Mouse (Mus musculus) layer of hippocampus, adult 18-20 months (tissue): ENCODE results near the gene Mcoln1. TPM values are rescaled to one million over a fixed set of nuclear protein-coding genes. Genes with fewer than 3 reads are reported as not detected.

Experiments used
- DNase-seq, 2 experiments: peaks; one replicate each; pipeline ENCODE4 v3.0.0; 2022; ENCODE audit warnings: low spot score in 2 of 2
- long read RNA-seq: library from polyadenylated mRNA; stranded (forward); transcript quantifications from one replicate; pipeline ENCODE4 v2.0.0, GENCODE M21; 2021
- total RNA-seq, 2 experiments: library from RNA; stranded (reverse); gene quantifications; 2 replicates each; pipeline ENCODE4 v1.2.3; 2021

Mcoln1 gene
- total RNA-seq: 10 to 100 TPM; 76.0 to 77.3 TPM
- long read RNA-seq, transcript Mcoln1-201 (14 exons, 2,065 nt): major isoform, 14 of 26 reads
- long read RNA-seq, partial matches to known transcripts: 3 of 26 reads
- long read RNA-seq, other reads (novel, unspliced or antisense): 9 of 26 reads

DNA sequence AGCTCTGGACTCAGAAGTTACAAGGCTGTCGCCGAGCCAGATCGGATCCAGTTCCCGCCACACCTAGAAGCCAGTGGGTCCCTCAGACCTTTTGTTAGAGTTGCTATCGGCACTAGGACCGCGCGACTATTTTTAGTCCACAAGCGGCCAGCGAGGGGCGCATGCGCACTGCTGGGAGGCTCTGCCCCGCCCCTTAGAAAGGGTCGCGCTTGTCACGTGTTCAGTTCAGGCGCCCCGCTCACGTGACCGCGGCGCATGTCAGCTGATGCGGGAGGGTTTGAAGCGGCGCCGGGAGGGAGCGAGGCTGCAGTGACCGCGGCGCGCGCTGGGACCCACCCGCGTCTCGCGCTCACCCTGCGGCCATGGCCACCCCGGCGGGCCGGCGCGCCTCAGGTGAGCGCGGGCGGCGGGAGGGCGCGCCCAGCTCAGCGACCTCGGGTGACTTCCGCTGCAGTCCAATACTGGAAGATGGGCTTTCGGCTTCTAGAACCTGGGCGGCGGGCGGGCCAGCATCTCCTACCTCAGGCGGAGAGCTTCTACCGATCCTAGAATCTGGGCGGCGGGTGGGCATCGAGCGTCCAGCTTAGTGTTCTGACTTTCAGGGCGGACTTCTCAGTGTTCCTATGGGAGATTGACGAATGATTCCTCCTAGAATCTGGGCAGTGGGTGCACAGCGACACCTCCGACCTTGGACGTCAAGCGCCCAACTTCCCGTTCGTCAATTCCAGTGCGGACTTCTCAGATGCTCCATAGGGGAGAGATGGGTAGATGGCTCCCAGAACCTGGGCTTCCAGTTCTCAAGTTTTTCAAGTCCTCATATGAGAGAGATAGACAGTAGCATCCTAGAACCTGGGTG, at the start of gene Mcoln1:
Gene Mcoln1 (plus strand): TSS at position 223 of the 856 bp plus-strand sequence.
- peak; percentile 97 to 99 for DNase-seq

DNA sequence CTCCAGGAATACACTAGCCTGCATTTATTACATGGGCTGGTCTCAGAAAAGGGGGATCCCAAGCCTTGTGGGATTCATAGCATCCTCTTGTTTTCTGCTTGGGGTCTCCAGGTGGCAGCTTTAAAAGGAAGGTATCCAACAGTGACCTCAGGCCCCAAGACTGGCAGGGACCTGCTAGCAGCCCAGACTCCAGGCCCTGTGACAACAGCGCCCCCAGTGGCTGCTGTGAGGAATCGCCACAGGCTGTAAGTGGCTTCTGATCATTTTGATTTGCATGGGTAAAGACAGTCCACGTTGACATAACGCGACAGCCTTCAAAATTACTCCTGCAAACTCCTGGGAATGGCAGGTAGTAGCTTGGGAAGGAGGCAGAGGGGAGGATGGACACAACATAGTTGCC, 49.6 kb upstream of the Mcoln1 start:
- DNase-seq: peak; percentile 24 to 45

DNA sequence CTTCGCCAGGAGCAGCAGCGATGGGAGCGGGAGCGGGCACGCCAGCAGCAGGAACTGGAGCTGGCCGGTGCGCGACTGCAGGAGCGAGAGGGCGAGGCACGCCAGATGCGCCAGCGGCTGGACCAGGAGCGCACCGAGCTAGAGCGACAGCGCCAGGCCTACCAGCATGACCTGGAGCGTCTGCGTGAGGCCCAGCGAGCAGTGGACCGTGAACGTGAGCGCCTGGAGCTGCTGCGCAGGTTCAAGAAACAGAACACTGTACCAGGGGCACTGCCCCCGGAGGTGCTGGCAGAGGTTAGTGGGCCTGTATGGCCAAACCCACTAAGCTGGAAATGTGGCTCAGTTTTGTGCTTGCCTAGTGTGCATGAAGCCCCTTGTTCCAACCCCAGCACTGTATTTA, 48.3 kb upstream of the Mcoln1 start:
- no peak for DNase-seq

DNA sequence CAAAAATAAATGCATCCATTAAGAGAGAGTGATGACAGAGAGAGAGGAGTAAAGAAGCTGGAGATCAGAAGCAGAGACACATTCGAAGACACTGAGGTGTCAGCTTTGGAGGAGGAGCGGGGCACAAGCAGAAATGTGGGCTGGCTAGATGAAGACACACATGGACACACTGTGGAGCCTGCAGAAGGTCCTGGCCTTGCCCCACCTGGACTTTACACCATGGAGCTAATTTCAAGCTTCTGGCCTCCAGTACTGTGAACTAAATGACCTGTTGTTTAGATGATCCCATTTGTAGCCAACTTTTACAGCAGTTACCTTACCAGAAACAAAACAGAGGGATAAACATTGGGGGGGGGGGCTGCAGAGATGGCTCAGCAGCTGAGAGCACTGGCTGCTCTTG, 37.0 kb upstream of the Mcoln1 start:
- DNase-seq: no peak

DNA sequence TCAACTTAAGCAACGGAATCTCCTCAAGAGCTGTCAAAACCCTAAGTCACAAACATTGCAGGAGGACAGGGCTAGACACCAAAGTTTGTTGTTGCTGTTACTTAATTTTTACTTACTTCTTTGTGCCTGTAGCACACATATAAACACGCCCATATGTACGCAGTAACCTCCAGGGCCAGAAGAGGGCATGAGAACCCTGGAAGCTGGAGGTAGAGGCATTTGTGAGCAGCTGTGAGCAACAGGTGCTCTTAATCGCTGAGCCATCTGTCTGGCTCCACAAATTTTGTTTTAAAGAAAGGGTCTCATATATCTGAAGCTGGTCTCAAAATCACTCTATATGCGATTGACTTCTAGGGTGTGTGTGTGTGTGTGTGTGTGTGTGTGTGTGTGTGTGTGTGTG, 35.9 kb upstream of the Mcoln1 start:
- peak in 1 of 2 experiments; percentile 47 for DNase-seq

DNA sequence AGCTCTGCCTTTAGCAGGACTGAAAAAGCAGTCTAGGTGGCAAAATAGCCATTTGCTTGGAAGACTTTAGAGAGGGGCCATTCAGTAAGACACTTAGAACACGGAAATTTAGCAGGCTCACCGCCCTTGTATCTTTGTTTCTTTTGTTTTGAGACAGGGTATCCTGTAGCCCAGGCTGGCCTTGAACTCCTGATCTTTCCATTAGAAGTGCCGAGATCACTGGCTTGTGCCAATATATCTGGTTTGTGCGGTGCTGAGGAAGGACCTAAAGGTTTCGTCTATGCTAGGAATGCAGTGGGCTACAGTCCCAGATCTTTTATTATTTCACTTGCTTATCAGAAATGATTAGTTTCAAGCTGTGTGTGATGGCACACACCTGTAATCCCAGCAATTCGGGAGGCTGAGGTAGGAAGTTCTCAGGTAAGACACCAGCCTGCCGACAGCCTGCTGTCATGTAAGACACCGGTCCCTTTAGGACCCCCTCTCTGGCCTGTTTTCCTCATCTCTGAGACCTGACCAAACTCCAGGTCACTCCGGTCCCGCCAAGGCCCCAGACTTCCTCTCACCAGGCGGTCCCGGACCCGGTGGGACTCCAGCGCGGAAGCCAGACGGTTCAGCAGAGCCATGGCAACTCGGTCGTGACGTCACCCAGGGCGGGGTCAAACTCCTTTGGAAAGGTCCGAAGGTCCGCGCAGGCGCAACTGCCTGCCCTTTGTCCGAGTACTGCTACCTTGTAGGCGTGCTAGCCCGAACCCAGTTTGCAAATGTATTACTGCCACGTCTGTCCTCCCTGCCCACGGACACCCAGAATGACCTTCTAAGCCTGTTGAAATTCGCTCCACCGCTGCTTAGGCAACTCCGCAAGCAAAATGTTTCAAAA, 33.0 kb upstream of the Mcoln1 start, which contains the start of gene Pex11g:
Gene Pex11g (minus strand): TSS at position 675 of the 880 bp plus-strand sequence.
- peak; percentile 71 to 83 for DNase-seq

DNA sequence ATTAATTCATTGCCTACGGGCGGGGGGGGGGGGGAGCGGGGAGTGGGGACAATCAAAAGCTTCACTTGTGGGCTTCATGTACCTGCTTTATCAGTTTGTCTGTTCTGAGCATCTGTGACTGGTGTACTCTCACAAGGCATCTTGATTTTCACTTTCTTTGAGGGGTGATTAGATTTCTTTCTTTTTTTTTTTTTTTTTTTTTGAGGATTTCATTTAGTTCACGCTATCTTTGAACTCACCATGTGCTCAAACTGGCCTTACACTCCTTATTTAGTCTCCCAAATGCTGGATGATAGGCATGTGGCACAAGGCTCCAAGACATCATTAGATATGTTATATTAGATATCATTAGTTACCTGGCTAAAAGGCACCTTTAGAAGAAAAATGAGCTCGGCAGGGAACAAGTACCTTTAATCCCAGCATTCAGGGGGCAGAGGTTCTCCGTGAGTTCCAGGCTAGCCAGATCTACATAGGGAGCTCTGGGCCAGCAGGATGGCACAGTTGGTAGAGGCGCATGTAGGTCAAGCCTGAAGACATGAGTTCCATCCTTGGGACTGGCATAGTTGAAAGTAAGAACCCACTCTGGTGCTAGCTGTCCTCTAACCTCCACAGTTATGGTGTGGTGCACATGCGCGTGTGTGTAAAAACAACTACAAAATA, 32.2 kb upstream of the Mcoln1 start:
- DNase-seq: no peak

DNA sequence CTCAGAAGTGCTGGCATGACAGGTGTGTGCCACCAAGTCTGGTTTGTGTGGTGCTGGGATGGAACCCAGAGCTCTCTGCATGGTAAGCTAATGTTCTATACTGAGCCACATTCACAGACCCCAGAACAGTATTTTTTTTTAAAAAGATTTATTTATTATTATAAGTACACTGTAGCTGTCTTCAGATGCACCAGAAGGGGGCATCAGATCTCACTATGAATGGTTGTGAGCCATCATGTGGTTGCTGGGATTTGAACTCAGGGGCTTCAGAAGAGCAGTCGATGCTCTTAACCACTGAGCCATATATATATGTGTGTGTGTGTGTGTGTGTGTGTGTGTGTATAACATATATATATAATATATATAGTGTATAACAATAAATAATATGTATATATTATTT, 31.4 kb upstream of the Mcoln1 start:
- no peak for DNase-seq

DNA sequence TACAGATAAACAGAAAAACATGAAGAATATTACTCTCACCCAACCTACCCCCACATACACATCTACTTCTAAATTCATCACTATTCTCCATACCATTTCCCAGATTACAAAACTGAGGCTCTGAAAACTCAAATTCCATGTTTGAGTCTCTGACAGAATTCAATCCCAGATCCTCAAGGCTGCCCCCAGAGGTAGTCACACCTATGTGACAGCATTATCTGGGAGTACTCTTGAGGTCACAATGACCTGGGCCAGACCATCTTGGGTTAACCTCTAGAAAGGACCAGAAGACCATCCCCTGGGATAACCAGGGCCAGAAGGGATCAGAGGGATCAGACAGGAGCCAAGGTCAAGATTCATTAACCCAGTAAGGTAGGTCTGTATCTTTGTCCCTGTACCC, 29.7 kb upstream of the Mcoln1 start, which contains the start of gene Tex45:
Gene Tex45 (plus strand): TSS at position 301 of the 400 bp plus-strand sequence.
- DNase-seq: no peak

DNA sequence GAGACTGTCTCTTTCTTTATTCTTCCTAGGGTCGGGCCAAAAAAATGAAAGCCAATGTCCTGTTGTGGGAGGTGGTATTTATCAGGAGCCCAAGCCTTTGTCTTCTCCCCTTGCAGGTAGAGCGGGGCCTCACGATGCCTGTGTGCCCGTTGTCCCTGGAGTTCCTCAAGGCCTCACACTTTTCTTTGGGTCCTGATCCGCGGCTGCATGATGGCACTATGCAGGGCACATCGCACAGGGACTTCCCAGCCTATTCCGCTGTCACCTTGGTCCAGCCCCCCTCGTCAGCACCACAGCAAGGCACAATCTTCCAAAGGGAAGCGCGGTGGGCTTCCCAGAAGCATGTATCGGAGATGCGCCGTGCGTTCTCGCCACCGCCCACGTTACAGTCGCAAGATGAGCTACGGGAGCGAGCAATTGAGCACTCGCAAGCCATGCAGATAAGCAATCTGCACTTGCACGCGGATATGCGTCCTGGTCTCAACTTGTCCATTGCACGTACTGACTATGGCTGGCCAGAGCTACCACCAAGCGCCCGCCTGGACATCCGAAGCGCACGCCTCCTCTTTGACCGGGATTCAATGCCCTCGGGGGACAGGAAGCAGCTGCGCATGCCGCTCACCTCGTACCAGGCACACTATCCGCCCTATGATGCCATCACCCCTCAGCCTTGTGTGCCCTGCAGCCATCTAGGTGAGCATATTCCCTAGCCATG, 24.4 kb upstream of the Mcoln1 start:
- no peak for DNase-seq

DNA sequence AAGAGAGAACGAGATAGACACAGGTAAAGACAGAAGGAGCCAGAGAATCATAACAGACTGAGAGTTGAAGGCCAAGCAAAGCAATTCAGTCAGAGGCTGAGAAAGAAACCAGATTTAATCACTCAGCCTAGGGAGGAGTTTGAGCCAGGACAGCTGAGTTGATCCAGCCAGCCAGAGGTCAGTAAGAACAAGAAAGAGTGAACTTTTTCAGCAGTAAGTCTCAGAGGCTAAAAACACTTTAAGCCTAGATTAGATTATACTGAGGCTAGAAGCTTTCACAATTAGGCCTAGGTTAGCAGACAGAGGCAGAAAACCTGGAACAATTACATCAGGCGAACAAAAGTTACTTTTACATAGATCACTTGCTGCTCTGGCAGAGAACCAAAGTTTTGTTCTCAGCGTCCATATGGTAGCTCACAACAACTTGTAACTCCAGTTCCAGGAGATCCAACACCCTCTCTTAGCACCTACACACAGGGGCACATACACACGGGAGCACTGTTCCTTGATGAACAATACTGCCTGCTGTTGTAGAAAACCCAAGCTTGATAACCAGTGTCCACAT, 20.0 kb upstream of the Mcoln1 start:
- DNase-seq: no peak

DNA sequence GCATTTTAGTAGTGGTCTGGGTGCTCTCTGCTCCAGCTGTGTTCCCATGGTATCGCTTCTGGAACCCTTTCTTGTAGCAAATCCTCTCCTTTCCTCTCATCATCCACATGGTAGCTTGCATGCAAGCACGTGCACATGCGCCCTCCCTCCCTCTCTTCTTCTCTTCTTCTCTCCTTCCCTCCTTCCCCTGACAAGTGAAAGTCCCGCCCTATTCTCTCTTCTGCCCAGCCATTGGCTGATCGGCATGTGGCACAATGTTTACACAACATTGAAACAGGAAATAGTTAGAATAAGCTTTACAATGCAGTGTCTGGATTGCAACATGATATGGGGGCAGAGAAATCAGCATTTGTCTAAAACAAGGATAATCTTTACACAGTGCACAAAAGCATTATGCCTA, 18.7 kb upstream of the Mcoln1 start:
- no peak for DNase-seq

DNA sequence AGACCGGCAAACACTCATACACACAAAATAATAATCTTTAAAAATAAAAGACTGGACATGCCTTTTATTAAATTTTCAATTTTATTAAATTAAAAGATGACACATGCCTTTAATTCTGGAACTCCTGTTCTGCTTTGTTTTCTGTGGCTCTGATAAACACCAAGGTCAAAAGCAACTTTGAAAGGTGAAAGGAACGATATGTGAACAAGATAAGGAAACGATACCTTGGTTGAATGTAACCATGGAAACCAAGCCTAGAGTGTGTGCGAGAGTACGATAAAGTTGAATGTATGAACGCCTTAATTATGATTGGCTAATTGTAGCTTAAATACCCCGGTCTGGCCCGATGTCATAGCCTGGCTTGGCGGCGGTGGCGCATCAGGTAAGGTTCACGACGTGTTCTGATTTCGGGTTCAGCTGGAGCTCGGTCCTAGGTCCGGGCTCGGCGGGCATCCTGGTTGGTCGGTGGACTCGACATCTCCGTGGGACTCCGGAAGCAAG, 18.0 kb upstream of the Mcoln1 start:
- DNase-seq: no peak

DNA sequence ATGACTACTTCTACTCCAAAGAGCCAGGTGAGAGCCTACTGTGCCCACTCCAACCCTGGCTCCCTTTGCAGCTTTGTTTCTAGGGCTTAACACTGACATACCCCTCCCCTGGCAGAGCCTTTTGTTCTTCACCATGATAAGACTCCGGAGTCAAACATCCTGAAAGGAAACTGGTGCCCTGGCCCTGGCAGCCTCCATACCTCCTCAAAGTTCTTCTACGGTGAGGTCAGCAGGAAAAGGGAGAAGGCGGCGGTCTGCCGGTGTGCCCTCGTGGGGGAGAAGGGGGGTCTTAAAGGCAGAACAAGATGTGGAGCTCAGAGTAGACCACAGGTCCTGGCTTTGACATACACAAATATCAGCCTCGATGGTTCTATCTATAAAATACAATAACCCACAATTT, 16.7 kb upstream of the Mcoln1 start:
- no peak for DNase-seq

DNA sequence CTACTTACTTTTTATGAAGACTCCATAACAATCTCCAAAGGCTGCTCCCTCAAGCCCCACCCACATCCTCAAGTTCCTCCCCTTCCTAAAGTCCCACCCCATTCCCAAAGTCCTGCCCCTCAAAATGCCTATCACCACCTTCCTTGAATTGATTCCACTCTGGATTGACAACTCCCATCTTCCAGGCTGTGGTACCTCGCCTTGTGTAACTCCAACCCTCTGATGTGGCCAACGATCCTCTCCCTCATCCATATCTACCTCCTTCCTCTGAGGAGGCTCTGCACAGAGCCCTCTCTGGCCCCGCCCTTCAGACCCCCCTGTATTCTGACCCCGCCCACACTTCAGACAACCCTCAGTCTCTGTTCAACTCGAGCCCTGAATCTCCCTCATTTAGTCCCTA, 15.1 kb upstream of the Mcoln1 start:
- no peak for DNase-seq

DNA sequence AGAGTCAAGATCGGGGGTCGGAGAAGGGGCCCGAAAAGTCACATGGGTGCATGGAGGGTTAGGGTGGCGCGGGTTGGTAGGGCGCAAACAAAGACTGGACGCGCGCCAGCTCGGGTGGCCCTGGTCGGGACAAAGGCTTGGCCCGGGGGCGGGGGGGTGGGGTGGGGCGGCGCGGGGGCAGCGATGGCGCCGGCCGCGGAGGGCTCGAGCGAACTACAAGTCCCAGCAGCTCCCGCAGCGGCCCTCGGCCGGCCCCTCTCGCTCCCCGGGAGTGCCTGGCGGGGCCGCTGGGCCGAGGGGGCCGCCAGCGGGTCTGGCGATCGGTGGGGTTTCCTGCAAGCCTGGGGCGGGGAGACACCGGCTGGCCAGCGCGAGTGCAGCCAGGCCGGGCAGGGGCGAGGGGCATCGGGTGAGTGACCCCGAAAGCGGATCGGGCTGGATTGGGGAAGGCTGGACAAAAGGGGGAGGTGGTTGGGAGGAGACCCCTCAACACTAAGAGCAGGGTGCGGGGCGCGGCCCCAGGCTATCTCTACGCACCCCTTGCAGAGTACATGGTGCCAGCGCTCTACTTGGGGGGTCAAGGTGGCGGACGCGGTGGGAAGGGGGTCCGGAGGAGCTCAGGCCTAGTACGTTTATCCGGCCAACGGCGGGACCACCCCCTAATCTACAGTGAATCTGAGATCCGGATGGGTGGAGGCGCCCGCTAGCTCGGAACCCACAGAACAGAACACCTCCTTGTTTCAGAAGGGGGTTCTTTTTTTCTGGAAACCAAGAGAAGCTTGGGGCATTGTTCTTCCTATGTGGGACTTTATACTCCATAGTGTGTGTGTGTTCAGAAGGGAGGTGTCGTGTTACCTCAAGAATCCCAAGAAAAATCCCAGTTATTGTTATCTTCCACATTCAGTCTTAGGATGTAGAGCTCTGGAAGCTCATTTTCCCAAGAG, 7.1 kb upstream of the Mcoln1 start, which contains the start of gene Zfp358:
Gene Zfp358 (plus strand): TSS at position 238 of the 944 bp plus-strand sequence.
- peak; percentile 28 to 73 for DNase-seq

DNA sequence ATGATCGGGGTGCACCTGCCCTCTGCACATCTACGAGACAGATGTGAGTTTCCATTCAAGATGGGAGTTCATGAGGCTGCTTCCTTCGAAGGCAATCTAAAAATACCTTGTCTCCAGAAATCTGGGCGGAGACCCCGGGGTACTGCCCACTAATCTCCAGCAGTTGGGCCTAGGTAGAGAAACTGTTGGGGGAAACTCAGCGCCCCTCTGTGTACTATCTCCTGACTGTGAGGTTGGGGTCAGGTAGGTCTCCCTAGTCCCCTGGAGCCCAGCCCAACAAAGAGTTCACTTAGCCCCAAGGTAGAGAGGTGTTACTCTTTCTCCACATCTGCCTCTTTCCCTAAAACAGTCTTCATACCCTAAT, 6.4 kb upstream of the Mcoln1 start:
- DNase-seq: no peak

DNA sequence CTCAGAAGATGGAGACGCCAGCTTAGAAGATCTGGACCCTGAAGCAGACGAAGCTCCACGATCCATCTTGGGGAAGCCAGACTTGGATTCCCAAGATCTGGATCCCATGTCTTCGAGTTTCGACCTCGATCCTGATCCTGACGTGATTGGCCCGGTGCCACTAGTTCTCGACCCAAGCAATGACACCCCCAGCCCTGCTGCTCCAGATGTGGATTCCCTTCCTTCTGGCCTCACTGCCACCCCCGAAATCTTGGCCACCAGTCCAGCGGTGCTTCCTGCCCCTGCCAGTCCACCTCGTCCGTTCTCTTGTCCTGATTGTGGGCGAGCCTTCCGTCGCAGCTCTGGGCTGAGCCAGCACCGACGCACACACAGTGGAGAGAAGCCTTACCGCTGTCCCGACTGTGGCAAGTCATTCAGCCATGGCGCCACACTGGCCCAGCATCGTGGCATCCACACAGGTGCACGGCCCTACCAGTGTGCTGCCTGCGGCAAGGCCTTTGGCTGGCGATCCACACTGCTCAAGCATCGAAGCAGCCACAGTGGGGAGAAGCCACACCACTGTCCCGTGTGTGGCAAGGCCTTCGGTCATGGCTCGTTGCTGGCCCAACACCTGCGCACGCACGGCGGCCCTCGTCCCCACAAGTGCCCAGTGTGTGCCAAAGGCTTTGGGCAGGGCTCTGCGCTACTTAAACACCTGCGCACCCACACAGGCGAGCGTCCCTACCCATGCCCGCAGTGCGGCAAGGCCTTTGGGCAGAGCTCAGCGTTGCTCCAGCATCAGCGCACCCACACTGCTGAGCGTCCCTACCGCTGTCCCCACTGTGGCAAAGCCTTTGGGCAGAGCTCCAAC, 4.5 kb upstream of the Mcoln1 start:
- no peak for DNase-seq
